Mouse (Mus musculus) thymus, adult 2 months (tissue): ENCODE measurements around the gene Ppp4r2.

Source experiments
- CTCF ChIP-seq: fragments of 200-500 bp; IDR thresholded peaks from 2 replicates; pipeline ENCODE4 v1.5.1; 2012; ENCODE audit warnings: mild to moderate bottlenecking, control low read depth, low read length, moderate library complexity, borderline replicate concordance; ENCODE audit not compliant: control insufficient read depth, poor library complexity, insufficient read depth; ENCODE audit errors: extremely low read depth
- POLR2A ChIP-seq: fragments of 200-500 bp; IDR thresholded peaks from 2 replicates; pipeline ENCODE4 v1.6.1; 2012; ENCODE audit warnings: mild to moderate bottlenecking, low read length, control low read depth, moderate library complexity; ENCODE audit not compliant: control insufficient read depth, poor library complexity, insufficient read depth; ENCODE audit errors: extremely low read depth

- TF ChIP-seq POLR2A (no peak), CTCF (no peak)
These were observed 76.8 kb downstream of the Ppp4r2 start for GRCm38 (mm10) chr6:100910136-100910675.
